Mouse (Mus musculus): ENCODE measurements at regions not wholly inside any gene's neighbourhood (a gene's known extent, or its start where the extent isn't known, plus 50 kb on each side); places are given as distances from the start of the nearest gene placed in this dataset.
A peak's percentile ranks its signal among the peaks of the same experiment; 100 is the strongest.

GRCm38 (mm10) chr12:39711807-39712206, 326.0 kb downstream of the Arl4a start:
- no peaks in the 10 kb centered on the region for H3K36me3 ChIP-seq (ENCODE audit: poor library complexity, severe bottlenecking)
- peaks cover 5% of the 10 kb centered on the region for H3K4me1 ChIP-seq
- H3K27me3 ChIP-seq, result no peaks in the 10 kb centered on the region
- no peak overlapping the region for H3K9ac ChIP-seq
- WGBS, result 82% methylated on average over 1 of the region's 1 CpGs
- no peak overlapping the region for H3K4me3 ChIP-seq
- H3K9me3 ChIP-seq (replicated peaks), result no peaks in the 10 kb centered on the region
- H3K27ac ChIP-seq, result no peak overlapping the region
- ATAC-seq, result no peak
- H3K4me2 ChIP-seq, result no peak overlapping the region

GRCm38 (mm10) chr12:39709850-39710249, 328.0 kb downstream of the Arl4a start:
- Histone ChIP-seq H3K4me1 (no peaks in the 10 kb centered on the region), H3K27me3 (no peaks in the 10 kb centered on the region), H3K36me3 (ENCODE audit: poor library complexity, severe bottlenecking) (no peaks in the 10 kb centered on the region), H3K4me3 (no peak overlapping the region), H3K27ac (no peak overlapping the region), H3K4me2 (no peak overlapping the region), H3K9me3 (replicated peaks) (no peaks in the 10 kb centered on the region), H3K9ac (no peak overlapping the region)
- WGBS, result 87% methylated on average over 5 of the region's 5 CpGs
- peak; percentile 58; the same call in 1 of the 2 replicates for ATAC-seq

GRCm38 (mm10) chr12:39697182-39697581, 340.6 kb downstream of the Arl4a start:
- no peaks in the 10 kb centered on the region for H3K9me3 ChIP-seq (replicated peaks)
- H3K4me1 ChIP-seq, result no peaks in the 10 kb centered on the region
- no peak overlapping the region for H3K27ac ChIP-seq
- H3K9ac ChIP-seq, result no peak overlapping the region
- H3K4me3 ChIP-seq, result no peak overlapping the region
- H3K27me3 ChIP-seq, result no peaks in the 10 kb centered on the region
- WGBS, result 89% methylated on average over 3 of the region's 3 CpGs
- no peak overlapping the region for H3K4me2 ChIP-seq
- ATAC-seq, result no peak
- no peaks in the 10 kb centered on the region for H3K36me3 ChIP-seq (ENCODE audit: poor library complexity, severe bottlenecking)

- Histone ChIP-seq H3K4me3 (no peak overlapping the region), H3K9me3 (replicated peaks) (no peaks in the 10 kb centered on the region), H3K4me1 (no peaks in the 10 kb centered on the region), H3K4me2 (no peak overlapping the region), H3K36me3 (ENCODE audit: poor library complexity, severe bottlenecking) (no peaks in the 10 kb centered on the region), H3K27ac (no peak overlapping the region), H3K9ac (no peak overlapping the region), H3K27me3 (no peaks in the 10 kb centered on the region)
- no peak for ATAC-seq
- WGBS, result 89% methylated on average over 1 of the region's 1 CpGs
These were observed 342.5 kb downstream of the Arl4a start for GRCm38 (mm10) chr12:39695322-39695721.

GRCm38 (mm10) chr12:39692043-39692442, 345.8 kb downstream of the Arl4a start:
- 57% methylated on average over 2 of the region's 2 CpGs for WGBS

GRCm38 (mm10) chr12:39685399-39685798, 352.4 kb downstream of the Arl4a start:
- Histone ChIP-seq H3K4me3 (no peak overlapping the region), H3K4me1 (no peaks in the 10 kb centered on the region), H3K27ac (no peak overlapping the region), H3K9me3 (replicated peaks) (no peaks in the 10 kb centered on the region), H3K9ac (no peak overlapping the region), H3K36me3 (ENCODE audit: poor library complexity, severe bottlenecking) (no peaks in the 10 kb centered on the region), H3K27me3 (no peaks in the 10 kb centered on the region), H3K4me2 (no peak overlapping the region)
- ATAC-seq, result peak; percentile 57; the same call in 1 of the 2 replicates

More at GRCm38 (mm10) chr12:39692043-39692442, 345.8 kb downstream of the Arl4a start:
- Histone ChIP-seq H3K36me3 (ENCODE audit: poor library complexity, severe bottlenecking) (no peaks in the 10 kb centered on the region), H3K27me3 (no peaks in the 10 kb centered on the region), H3K9me3 (replicated peaks) (no peaks in the 10 kb centered on the region), H3K4me1 (no peaks in the 10 kb centered on the region), H3K4me2 (no peak overlapping the region), H3K27ac (no peak overlapping the region), H3K4me3 (no peak overlapping the region), H3K9ac (no peak overlapping the region)
- no peak for ATAC-seq

GRCm38 (mm10) chr12:39682121-39682520, 355.7 kb downstream of the Arl4a start:
- H3K27ac ChIP-seq, result no peak overlapping the region
- no peak overlapping the region for H3K4me2 ChIP-seq
- no peak for ATAC-seq
- 80% methylated on average over 1 of the region's 1 CpGs for WGBS
- no peak overlapping the region for H3K4me3 ChIP-seq
- H3K36me3 ChIP-seq (ENCODE audit: poor library complexity, severe bottlenecking), result no peaks in the 10 kb centered on the region
- H3K9me3 ChIP-seq (replicated peaks), result no peaks in the 10 kb centered on the region
- H3K4me1 ChIP-seq, result no peaks in the 10 kb centered on the region
- H3K27me3 ChIP-seq, result no peaks in the 10 kb centered on the region
- H3K9ac ChIP-seq, result no peak overlapping the region

GRCm38 (mm10) chr12:39675608-39676007, 362.2 kb downstream of the Arl4a start:
- Histone ChIP-seq H3K27ac (no peak overlapping the region), H3K4me2 (no peak overlapping the region)
- 96% methylated on average over 2 of the region's 2 CpGs for WGBS

GRCm38 (mm10) chr12:39667701-39668100, 370.1 kb downstream of the Arl4a start:
- peak; percentile 70; the same call in 1 of the 2 replicates for ATAC-seq
- no peak overlapping the region for H3K4me3 ChIP-seq
- H3K9me3 ChIP-seq (replicated peaks), result no peaks in the 10 kb centered on the region
- no peaks in the 10 kb centered on the region for H3K27me3 ChIP-seq
- H3K27ac ChIP-seq, result no peak overlapping the region
- H3K4me2 ChIP-seq, result no peak overlapping the region
- 6% methylated on average over 2 of the region's 2 CpGs for WGBS
- H3K36me3 ChIP-seq (ENCODE audit: poor library complexity, severe bottlenecking), result no peaks in the 10 kb centered on the region
- peaks cover 7% of the 10 kb centered on the region; the same call in 1 of the 2 replicates for H3K4me1 ChIP-seq
- no peak overlapping the region for H3K9ac ChIP-seq

More at GRCm38 (mm10) chr12:39675608-39676007, 362.2 kb downstream of the Arl4a start:
- ATAC-seq, result no peak
- Histone ChIP-seq H3K27me3 (no peaks in the 10 kb centered on the region), H3K4me3 (no peak overlapping the region), H3K9ac (no peak overlapping the region), H3K36me3 (ENCODE audit: poor library complexity, severe bottlenecking) (no peaks in the 10 kb centered on the region), H3K4me1 (no peaks in the 10 kb centered on the region), H3K9me3 (replicated peaks) (no peaks in the 10 kb centered on the region)

GRCm38 (mm10) chr12:39665448-39665847, 372.4 kb downstream of the Arl4a start:
- 13% methylated on average over 4 of the region's 4 CpGs for WGBS
- ATAC-seq, result peak; percentile 93
- Histone ChIP-seq H3K36me3 (ENCODE audit: poor library complexity, severe bottlenecking) (no peaks in the 10 kb centered on the region), H3K9me3 (replicated peaks) (no peaks in the 10 kb centered on the region), H3K27me3 (no peaks in the 10 kb centered on the region), H3K4me3 (no peak overlapping the region), H3K27ac (no peak overlapping the region), H3K4me2 (no peak overlapping the region), H3K9ac (no peak overlapping the region), H3K4me1 (peaks cover 7% of the 10 kb centered on the region; the same call in 1 of the 2 replicates)

- H3K4me3 ChIP-seq, result no peak overlapping the region
- no peaks in the 10 kb centered on the region for H3K36me3 ChIP-seq (ENCODE audit: poor library complexity, severe bottlenecking)
- no peak for ATAC-seq
- H3K9ac ChIP-seq, result no peak overlapping the region
- no peak overlapping the region for H3K27ac ChIP-seq
- WGBS, result 79% methylated on average over 4 of the region's 4 CpGs
- H3K9me3 ChIP-seq (replicated peaks), result no peaks in the 10 kb centered on the region
- H3K27me3 ChIP-seq, result no peaks in the 10 kb centered on the region
- H3K4me1 ChIP-seq, result no peaks in the 10 kb centered on the region
- H3K4me2 ChIP-seq, result no peak overlapping the region
These were observed 377.4 kb downstream of the Arl4a start for GRCm38 (mm10) chr12:39660420-39660819.

- H3K27me3 ChIP-seq, result no peaks in the 10 kb centered on the region
- no peak overlapping the region for H3K4me2 ChIP-seq
- no peaks in the 10 kb centered on the region for H3K4me1 ChIP-seq
- no peak for ATAC-seq
- H3K27ac ChIP-seq, result no peak overlapping the region
- no peaks in the 10 kb centered on the region for H3K36me3 ChIP-seq (ENCODE audit: poor library complexity, severe bottlenecking)
- no peaks in the 10 kb centered on the region for H3K9me3 ChIP-seq (replicated peaks)
- H3K9ac ChIP-seq, result no peak overlapping the region
- H3K4me3 ChIP-seq, result no peak overlapping the region
These were observed 381.2 kb downstream of the Arl4a start for GRCm38 (mm10) chr12:39656606-39657005.

- no peak for ATAC-seq
- H3K27me3 ChIP-seq, result no peaks in the 10 kb centered on the region
- no peaks in the 10 kb centered on the region for H3K9me3 ChIP-seq (replicated peaks)
- no peak overlapping the region for H3K4me3 ChIP-seq
- no peak overlapping the region for H3K4me2 ChIP-seq
- H3K9ac ChIP-seq, result no peak overlapping the region
- no peak overlapping the region for H3K27ac ChIP-seq
- no peaks in the 10 kb centered on the region for H3K36me3 ChIP-seq (ENCODE audit: poor library complexity, severe bottlenecking)
- H3K4me1 ChIP-seq, result 0 out of 2 replicates have a peak, but pooled peaks cover 3% of the 10 kb centered on the region
These were observed 388.9 kb downstream of the Arl4a start for GRCm38 (mm10) chr12:39648952-39649351.

All from forebrain, embryonic 13.5 days (tissue).